Mouse (Mus musculus): Measurements from ENCODE around the gene Ptprcap.

Ptprcap gene

GRCm38 (mm10) chr19:4194776-4195650, 41.6 kb downstream of the Ptprcap start:
- no peak for DNase-seq (ENCODE audit: low read depth, low spot score)

GRCm38 (mm10) chr19:4196048-4196447, 42.6 kb downstream of the Ptprcap start:
- DNase-seq (ENCODE audit: low read depth, low spot score): no peak

- DNase-seq (ENCODE audit: low read depth, low spot score): no peak
Measured at GRCm38 (mm10) chr19:4196548-4196947, 43.1 kb downstream of the Ptprcap start.

- DNase-seq (ENCODE audit: low read depth, low spot score): no peak
Measured at GRCm38 (mm10) chr19:4197180-4197579, 43.8 kb downstream of the Ptprcap start.

GRCm38 (mm10) chr19:4201291-4201909, 48.0 kb downstream of the Ptprcap start, which contains the start of gene Rad9a:
Gene Rad9a, minus strand, starts transcription at chr19:4201662.
- DNase-seq (ENCODE audit: low read depth, low spot score): peak; percentile 91

GRCm38 (mm10) chr19:4202149-4202548, 48.7 kb downstream of the Ptprcap start:
- DNase-seq (ENCODE audit: low read depth, low spot score): no peak

- no peak for DNase-seq (ENCODE audit: low read depth, low spot score)
Measured at GRCm38 (mm10) chr19:4203148-4203547, 49.7 kb downstream of the Ptprcap start.

- DNase-seq (ENCODE audit: low read depth, low spot score): no peak
Measured at GRCm38 (mm10) chr19:4203604-4204326, 50.4 kb downstream of the Ptprcap start.

- no peak for DNase-seq (ENCODE audit: low read depth, low spot score)
Measured at GRCm38 (mm10) chr19:4204889-4205288, 51.5 kb downstream of the Ptprcap start.

Data from brain, embryonic 18.5 days (tissue).